Mouse (Mus musculus): ENCODE data around the gene Pkd1l3. TPM values are rescaled to one million over a fixed set of nuclear protein-coding genes. Genes with fewer than 3 reads are reported as not detected.

Pkd1l3 gene
- polyA plus RNA-seq (2015; fragmentation: Nextera tagmentation; extraction: Ambion mirVana): 0.58 and 0.85 TPM in 2 replicates

DNA sequence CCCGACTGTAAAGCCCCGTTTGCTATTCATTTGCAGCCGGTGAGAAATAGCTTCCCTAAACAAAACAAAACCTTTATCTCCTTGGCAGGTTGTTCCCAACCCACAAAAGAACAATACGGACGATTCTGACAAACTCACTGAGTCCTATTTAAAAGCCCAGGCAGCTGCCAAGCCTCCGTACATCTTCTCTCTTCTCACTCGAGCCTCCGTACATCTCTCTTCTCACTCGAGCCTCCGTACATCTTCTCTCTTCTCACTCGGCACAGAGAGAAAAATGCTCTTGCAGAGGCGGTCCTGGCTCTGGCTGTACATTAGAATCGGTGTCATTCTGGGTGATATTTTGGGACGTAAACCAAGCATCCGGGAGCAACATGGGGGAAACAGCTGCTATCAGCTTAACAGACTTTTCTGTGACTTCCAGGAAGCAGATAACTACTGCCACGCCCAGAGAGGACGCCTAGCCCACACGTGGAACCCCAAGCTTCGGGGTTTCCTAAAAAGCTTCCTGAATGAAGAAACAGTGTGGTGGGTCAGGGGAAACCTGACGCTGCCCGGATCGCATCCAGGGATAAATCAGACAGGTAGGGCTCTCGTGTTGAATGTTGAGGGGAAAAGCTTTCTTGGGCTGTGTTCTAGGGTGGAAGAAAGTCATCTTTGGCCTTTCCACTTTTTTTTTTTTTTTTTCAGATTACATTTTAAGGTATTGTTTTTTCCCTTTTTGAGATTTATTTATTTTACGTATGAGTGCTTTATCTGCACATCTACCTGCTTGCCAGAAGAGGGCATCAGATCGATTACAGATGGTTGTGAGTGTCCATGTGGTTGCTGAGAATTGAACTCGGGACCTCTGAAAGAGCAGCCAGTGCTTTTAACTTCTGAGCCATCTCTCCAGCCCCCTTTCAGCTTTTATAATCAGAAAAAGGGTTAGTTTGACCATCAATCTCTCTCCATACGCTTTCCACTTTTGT lies at the start of gene Pkd1l3:
Gene Pkd1l3 (plus strand): TSS at position 275 of the 968 bp plus-strand sequence.
- Histone ChIP-seq H3K36me3 (no peaks in the 10 kb centered on the region), H3K9me3 (replicated peaks) (0 out of 2 replicates have a peak, but pooled peaks cover 2% of the 10 kb centered on the region), H3K4me2 (peak within 1 kb of the TSS; percentile 70), H3K27ac (peak within 1 kb of the TSS; percentile 34; the same call in 1 of the 2 replicates), H3K27me3 (no peaks in the 10 kb centered on the region), H3K4me3 (replicated peaks) (peak within 1 kb of the TSS; percentile 55), H3K4me1 (replicated peaks) (peaks cover 24% of the 10 kb centered on the region), H3K9ac (peak within 1 kb of the TSS; percentile 50)
- peak; percentile 78 for ATAC-seq (ENCODE audit: low read depth)
- peak; percentile 42 for DNase-seq
- WGBS (ENCODE audit: insufficient replicate concordance): 12% methylated on average over 27 of the region's 27 CpGs

DNA sequence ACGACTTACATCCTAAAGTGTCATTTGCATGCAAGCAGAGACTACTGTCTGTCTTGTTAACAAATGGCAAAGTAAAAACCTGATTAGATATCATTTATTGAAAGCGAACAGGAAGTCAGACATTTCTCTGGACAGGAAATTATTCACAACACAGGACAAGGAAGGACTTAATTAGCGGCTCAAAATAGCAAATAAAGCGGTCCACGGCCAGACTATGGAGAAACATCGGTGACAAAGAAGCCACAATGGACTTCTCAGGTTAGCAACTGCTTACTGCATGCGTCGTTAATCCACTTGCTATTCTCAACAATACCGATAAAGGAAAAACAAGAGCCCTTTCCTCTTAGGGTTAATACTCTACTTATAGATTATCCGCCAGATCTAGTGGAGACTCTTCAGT lies 49.6 kb upstream of the Pkd1l3 start:
- H3K9me3 ChIP-seq (replicated peaks): no peaks in the 10 kb centered on the region
- ATAC-seq (ENCODE audit: low read depth): no peak
- DNase-seq: no peak

DNA sequence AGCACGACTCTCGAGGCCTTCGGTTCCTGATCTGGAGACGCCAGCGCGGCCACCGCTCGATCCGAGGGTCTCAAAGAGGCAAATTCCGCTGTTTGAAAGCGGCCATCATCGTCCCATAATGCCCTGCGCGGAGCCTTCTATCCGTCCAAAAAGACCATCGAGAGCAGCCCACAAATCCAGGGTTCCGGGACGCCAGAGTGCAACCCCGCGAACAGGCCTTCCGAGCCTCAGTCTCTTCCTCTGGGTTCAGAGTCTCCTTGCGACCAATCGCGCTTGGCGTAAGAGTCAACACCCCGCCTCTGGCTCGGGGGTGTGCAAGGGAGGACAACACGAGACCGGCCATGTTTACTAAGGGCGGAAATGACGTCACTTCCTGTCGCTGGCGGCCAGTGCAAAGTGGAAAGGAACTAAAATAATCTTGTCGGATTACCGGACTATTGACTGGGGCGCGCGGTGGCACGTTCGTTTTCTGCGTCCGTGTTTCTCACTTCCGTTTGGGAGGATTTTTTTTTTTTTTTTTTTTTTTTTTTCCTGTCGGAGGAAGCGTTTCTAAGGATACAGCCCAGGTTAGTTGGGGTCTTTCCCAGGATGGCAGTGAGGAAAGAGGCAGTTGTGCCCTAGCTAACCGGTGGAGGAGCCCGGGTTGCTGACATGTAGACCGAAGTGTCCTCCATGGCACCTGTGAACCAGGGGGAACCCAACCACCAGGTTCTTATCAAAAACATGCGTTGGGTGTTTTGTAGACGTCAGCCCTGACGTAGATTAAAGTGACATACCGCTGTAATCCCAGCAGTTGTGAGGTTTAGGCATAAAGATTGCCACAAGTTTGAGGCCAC lies 48.6 kb upstream of the Pkd1l3 start, which contains the start of the genes Dhx38 and Txnl4b:
Gene Dhx38 (minus strand): TSS at position 364 of the 836 bp plus-strand sequence.
Gene Txnl4b (plus strand): TSS at position 395 of the 836 bp plus-strand sequence.
- DNase-seq: peak; percentile 96
- H3K4me2 ChIP-seq: peak within 1 kb of the TSS; percentile 90
- under 1% methylated on average over 52 of the region's 52 CpGs for WGBS (ENCODE audit: insufficient replicate concordance)
- H3K27ac ChIP-seq: peak within 1 kb of the TSS; percentile 94
- ATAC-seq (ENCODE audit: low read depth): peak; percentile 100
- peaks cover 29% of the 10 kb centered on the region for H3K36me3 ChIP-seq
- H3K4me1 ChIP-seq (replicated peaks): peaks cover 24% of the 10 kb centered on the region
- H3K4me3 ChIP-seq (replicated peaks): peak within 1 kb of the TSS; percentile 97
- peak within 1 kb of the TSS; percentile 94 for H3K9ac ChIP-seq
- H3K27me3 ChIP-seq: no peaks in the 10 kb centered on the region
- H3K9me3 ChIP-seq (replicated peaks): no peaks in the 10 kb centered on the region

More for the DNA sequence above, 49.6 kb upstream of the Pkd1l3 start:
- peak overlapping the region; percentile 94 for H3K27ac ChIP-seq
- H3K27me3 ChIP-seq: no peaks in the 10 kb centered on the region
- H3K9ac ChIP-seq: peak overlapping the region; percentile 94
- peaks cover 33% of the 10 kb centered on the region for H3K36me3 ChIP-seq
- WGBS (ENCODE audit: insufficient replicate concordance): 3% methylated on average over 10 of the region's 10 CpGs
- H3K4me2 ChIP-seq: peak overlapping the region; percentile 90
- H3K4me3 ChIP-seq (replicated peaks): peak overlapping the region; percentile 97
- peaks cover 24% of the 10 kb centered on the region for H3K4me1 ChIP-seq (replicated peaks)

DNA sequence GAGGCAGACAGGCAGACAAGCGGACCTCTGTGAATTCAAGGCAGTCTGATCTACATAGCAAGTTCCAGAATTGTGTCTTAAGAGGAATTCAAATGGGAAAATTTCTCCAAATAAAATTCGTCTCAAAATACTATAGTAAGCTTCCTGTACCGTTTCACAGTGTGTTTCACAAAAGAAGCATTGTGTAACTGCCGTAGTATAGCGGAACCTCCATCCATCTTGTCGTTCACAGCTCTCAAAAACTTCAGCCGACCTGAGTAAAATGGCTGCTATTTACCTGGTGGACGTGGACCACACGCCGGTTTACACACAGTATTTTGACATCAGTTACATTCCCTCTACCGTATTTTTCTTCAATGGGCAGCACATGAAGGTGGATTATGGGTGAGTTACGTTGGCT lies 43.2 kb upstream of the Pkd1l3 start:
- WGBS (ENCODE audit: insufficient replicate concordance): 82% methylated on average over 12 of the region's 12 CpGs
- H3K4me2 ChIP-seq: no peak overlapping the region
- DNase-seq: no peak
- peaks cover 16% of the 10 kb centered on the region for H3K36me3 ChIP-seq
- no peaks in the 10 kb centered on the region for H3K27me3 ChIP-seq
- no peak overlapping the region for H3K9ac ChIP-seq
- H3K27ac ChIP-seq: no peak overlapping the region
- ATAC-seq (ENCODE audit: low read depth): no peak
- H3K4me1 ChIP-seq (replicated peaks): peaks cover 8% of the 10 kb centered on the region
- H3K4me3 ChIP-seq (replicated peaks): no peak overlapping the region
- H3K9me3 ChIP-seq (replicated peaks): no peaks in the 10 kb centered on the region

DNA sequence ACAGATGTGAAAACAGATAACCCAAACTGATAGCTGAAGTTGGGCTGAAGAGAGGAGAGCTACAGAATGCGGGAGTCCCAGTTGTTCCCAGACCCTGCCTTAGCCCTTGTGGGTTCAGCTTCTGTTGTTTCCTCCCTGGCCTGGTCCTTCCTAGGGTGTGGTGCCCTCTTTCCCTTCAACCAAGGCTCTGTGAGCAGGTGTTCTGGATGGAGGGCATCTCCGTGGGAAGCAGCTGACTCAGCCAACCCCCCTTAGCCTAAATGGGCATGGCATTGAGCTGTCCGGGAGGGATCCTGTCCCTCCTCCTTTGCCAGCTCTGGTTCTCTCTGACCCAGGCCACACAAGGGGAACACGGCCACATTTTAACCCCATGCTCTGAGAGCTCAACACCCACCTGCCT lies 38.0 kb upstream of the Pkd1l3 start:
- Histone ChIP-seq H3K4me2 (no peak overlapping the region), H3K9ac (no peak overlapping the region; the same call in 1 of the 2 replicates), H3K9me3 (replicated peaks) (no peaks in the 10 kb centered on the region), H3K27ac (no peak overlapping the region), H3K27me3 (no peaks in the 10 kb centered on the region), H3K36me3 (peaks cover 6% of the 10 kb centered on the region; the same call in 1 of the 2 replicates), H3K4me1 (replicated peaks) (no peaks in the 10 kb centered on the region), H3K4me3 (replicated peaks) (no peak overlapping the region)
- no peak for DNase-seq
- 48% methylated on average over 4 of the region's 4 CpGs for WGBS (ENCODE audit: insufficient replicate concordance)
- ATAC-seq (ENCODE audit: low read depth): no peak

DNA sequence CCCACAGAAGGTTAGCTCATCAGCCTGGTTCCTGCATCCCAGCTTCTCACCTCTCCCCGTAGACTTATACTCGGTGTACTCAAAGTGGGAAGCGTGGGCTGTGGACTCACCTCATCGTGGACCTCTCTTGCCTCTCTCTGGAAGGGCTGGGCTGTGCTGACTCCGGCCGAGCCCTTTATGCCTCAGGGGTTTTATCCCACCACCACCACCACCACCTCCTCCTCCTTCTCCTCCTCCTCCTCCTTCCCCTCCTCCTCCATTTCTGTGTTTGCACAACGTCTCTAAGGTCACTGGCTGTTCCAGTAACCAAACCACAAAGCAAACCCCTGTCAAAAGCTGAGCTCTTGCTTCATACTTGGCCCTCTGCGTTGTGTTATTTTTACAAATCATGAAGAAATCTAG lies 35.4 kb upstream of the Pkd1l3 start, which contains the start of gene Hp:
Gene Hp (minus strand): TSS at position 273 of the 402 bp plus-strand sequence.
- H3K36me3 ChIP-seq: no peaks in the 10 kb centered on the region
- DNase-seq: no peak
- H3K9ac ChIP-seq: no peak within 1 kb of the TSS
- H3K4me3 ChIP-seq (replicated peaks): no peak within 1 kb of the TSS
- H3K4me1 ChIP-seq (replicated peaks): no peaks in the 10 kb centered on the region
- H3K4me2 ChIP-seq: no peak within 1 kb of the TSS
- 42% methylated on average over 8 of the region's 8 CpGs for WGBS (ENCODE audit: insufficient replicate concordance)
- peak; percentile 49; the same call in 1 of the 2 replicates for ATAC-seq (ENCODE audit: low read depth)
- no peaks in the 10 kb centered on the region for H3K9me3 ChIP-seq (replicated peaks)
- no peaks in the 10 kb centered on the region for H3K27me3 ChIP-seq
- H3K27ac ChIP-seq: no peak within 1 kb of the TSS

DNA sequence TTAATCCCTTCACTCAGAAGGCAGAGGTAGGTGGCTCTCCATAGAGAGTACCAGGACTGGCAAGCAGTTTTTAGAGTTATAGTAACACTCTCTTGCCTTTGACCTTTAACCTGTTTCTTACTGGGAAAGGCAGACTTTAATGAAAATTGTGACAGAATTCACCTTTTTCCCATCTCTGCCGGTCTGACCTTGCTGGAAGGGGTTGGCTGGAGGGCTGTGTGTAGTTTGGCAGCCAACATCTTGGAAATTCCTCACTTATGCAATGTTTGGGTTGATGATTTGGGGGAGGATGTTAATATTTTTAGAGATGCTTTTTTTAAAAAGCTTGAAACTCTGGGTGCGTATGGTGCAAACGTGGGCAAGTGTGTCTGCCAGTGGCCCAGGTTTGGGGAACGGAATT lies 30.0 kb upstream of the Pkd1l3 start:
- Histone ChIP-seq H3K4me3 (replicated peaks) (no peak overlapping the region), H3K27ac (no peak overlapping the region), H3K27me3 (no peaks in the 10 kb centered on the region), H3K36me3 (no peaks in the 10 kb centered on the region), H3K4me1 (replicated peaks) (0 out of 2 replicates have a peak, but pooled peaks cover 3% of the 10 kb centered on the region), H3K4me2 (no peak overlapping the region), H3K9ac (no peak overlapping the region), H3K9me3 (replicated peaks) (no peaks in the 10 kb centered on the region)
- WGBS (ENCODE audit: insufficient replicate concordance): 64% methylated on average over 4 of the region's 4 CpGs
- DNase-seq (no peak), ATAC-seq (ENCODE audit: low read depth) (no peak)

DNA sequence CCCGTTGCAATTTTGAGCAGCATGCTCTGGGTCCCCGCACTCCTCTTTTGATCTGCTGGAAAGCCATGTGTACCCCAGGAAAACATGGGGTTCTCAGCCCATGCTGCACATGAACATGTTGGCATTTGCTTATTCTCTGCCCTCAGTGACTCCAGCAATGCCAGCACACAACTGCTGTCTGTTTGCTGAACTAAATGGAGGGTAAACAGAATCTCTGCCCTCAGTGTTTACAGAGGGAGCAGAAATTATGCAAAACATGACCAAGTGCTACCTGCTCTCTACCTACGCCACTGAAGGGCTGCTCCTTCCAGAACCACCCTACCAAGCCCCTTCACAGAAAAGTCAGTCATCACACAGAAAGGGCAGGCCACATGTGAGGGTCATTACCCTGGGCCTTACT lies 29.5 kb upstream of the Pkd1l3 start:
- DNase-seq (no peak), ATAC-seq (ENCODE audit: low read depth) (peak; percentile 26; the same call in 1 of the 2 replicates)
- Histone ChIP-seq H3K36me3 (no peaks in the 10 kb centered on the region), H3K9me3 (replicated peaks) (no peaks in the 10 kb centered on the region), H3K4me3 (replicated peaks) (no peak overlapping the region), H3K27ac (peak overlapping the region; percentile 39; the same call in 1 of the 2 replicates), H3K4me1 (replicated peaks) (0 out of 2 replicates have a peak, but pooled peaks cover 3% of the 10 kb centered on the region), H3K27me3 (no peaks in the 10 kb centered on the region), H3K4me2 (no peak overlapping the region), H3K9ac (no peak overlapping the region)
- 48% methylated on average over 3 of the region's 3 CpGs for WGBS (ENCODE audit: insufficient replicate concordance)

DNA sequence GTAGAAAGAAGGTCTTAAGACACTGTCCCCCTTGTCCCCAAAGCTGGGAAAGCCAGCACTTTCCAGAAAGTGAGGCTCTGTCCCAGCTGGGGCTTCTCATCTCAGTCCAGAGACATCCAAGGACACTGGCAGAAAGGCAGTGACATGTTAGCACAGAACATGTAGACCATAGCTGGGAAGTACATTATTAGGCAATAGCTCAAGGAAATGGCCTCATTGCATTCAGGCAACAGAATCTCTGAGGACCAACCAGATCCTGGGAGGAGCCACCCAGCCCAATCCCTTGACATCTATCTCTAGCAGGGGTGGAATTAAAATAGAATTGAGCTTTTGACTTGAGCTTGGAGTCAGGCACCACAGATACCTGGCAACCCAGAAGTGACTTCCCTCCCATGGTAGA lies 28.7 kb upstream of the Pkd1l3 start:
- Histone ChIP-seq H3K36me3 (no peaks in the 10 kb centered on the region), H3K9ac (no peak overlapping the region), H3K4me3 (replicated peaks) (no peak overlapping the region), H3K27me3 (no peaks in the 10 kb centered on the region), H3K9me3 (replicated peaks) (no peaks in the 10 kb centered on the region), H3K4me2 (no peak overlapping the region), H3K27ac (no peak overlapping the region), H3K4me1 (replicated peaks) (0 out of 2 replicates have a peak, but pooled peaks cover 3% of the 10 kb centered on the region)
- DNase-seq (no peak), ATAC-seq (ENCODE audit: low read depth) (no peak)

DNA sequence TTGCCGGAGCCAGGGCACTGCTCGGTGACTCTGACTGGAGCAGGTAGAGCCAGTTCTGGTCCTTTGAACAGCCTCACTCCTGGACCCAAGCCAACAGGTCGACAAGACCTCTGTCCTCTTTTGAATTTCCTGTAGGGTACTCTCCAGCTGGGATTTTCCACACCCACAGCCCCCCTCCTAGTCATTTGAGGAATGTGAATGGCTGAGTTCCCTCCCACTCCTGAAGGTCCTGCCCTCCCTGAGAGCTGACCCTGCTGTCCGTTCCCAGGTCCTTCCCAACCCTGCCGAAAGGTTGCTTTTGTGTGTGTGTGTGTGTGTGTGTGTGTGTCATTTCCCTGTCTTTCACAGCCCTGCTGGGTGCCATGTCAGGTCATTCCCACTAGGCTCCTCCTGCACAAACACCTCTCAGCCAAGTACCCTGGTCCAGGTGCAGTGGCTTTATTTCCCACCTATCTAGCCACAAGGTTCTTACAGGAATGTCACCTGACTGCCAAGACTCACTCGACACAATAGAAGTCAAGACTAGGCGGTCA lies 27.3 kb upstream of the Pkd1l3 start:
- Histone ChIP-seq H3K4me3 (replicated peaks) (no peak overlapping the region), H3K4me1 (replicated peaks) (0 out of 2 replicates have a peak, but pooled peaks cover 4% of the 10 kb centered on the region), H3K27me3 (no peaks in the 10 kb centered on the region), H3K4me2 (no peak overlapping the region), H3K9me3 (replicated peaks) (no peaks in the 10 kb centered on the region), H3K27ac (no peak overlapping the region), H3K36me3 (peaks cover 5% of the 10 kb centered on the region), H3K9ac (no peak overlapping the region)
- peak; percentile 61 for ATAC-seq (ENCODE audit: low read depth)
- WGBS (ENCODE audit: insufficient replicate concordance): 53% methylated on average over 7 of the region's 7 CpGs
- DNase-seq: no peak
